8 mouse cellular contexts compared by ENCODE assay signal in genomic region chr5:107436587-107437209, GRCm38 (mm10). TPM values are rescaled to one million over a fixed set of nuclear protein-coding genes. Genes with fewer than 3 reads are reported as not detected.
DNase-seq lines count a peak whose midpoint lies in the region; ATAC-seq and TF ChIP-seq lines count a peak whose summit lies in the region.
"Had no signal": no experiment of that assay in that cellular context is flagged by ENCODE, and none has a peak within 500 bp of the region (broad histone marks: within the 10 kb centered on the region; RNA-seq: fewer than 3 reads in every experiment).

No protein-coding gene starts in this region.

- H3K27me3 ChIP-seq in CH12.LX (replicated peaks), result no peaks in the 10 kb centered on the region
- H3K27me3 ChIP-seq in liver, embryonic 13.5 days, result peaks cover 19% of the 10 kb centered on the region; the same call in 1 of the 2 replicates

- H3K36me3 ChIP-seq in CH12.LX (replicated peaks in 1 of 2; ENCODE audit: control insufficient read depth in 1 of 2, insufficient read depth in 1 of 2, low read length in 1 of 2), result peaks cover 0 to 2% of the 10 kb centered on the region in 2 experiments
- no peaks in the 10 kb centered on the region for H3K36me3 ChIP-seq in liver, embryonic 13.5 days

- H3K9ac ChIP-seq in CH12.LX (ENCODE audit: insufficient read depth, low read depth), result peak overlapping the region; percentile 8; the same call in 1 of the 2 replicates
- H3K9ac ChIP-seq in liver, embryonic 13.5 days, result no peak overlapping the region

- dilution Hi-C loops in CH12.LX (cut with MboI; ENCODE audit: extremely low pct_ligation_motif_present, extremely low pct_unique_long_range_greater_than_20kb, low sequenced_read_pairs), result no loop called here

- H3K4me1 ChIP-seq in CH12.LX (ENCODE audit: control insufficient read depth in 1 of 2, insufficient read depth in 2 of 2), result peaks cover 6 to 28% of the 10 kb centered on the region in 2 experiments; a peak in 3 of 4 replicates
- H3K4me1 ChIP-seq in liver, embryonic 13.5 days (replicated peaks), result peaks cover 41% of the 10 kb centered on the region

- 0 out of 2 replicates have a peak, but pooled peaks have one; percentile 14 for TF ChIP-seq EP300 in CH12.LX (IDR thresholded peaks at IDR 0.05; ENCODE audit: low read length)

- in situ Hi-C loops in CH12.LX (cut with MboI; ENCODE audit: low pct_ligation_motif_present, low pct_unique_long_range_greater_than_20kb, low sequenced_read_pairs), result no loop called here

- TF ChIP-seq POLR2A in CH12.LX (IDR thresholded peaks at IDR 0.05; ENCODE audit: low read depth, low read length), result no peak

- H3K9me3 ChIP-seq in CH12.LX (replicated peaks; ENCODE audit: low read length), result no peaks in the 10 kb centered on the region
- no peaks in the 10 kb centered on the region for H3K9me3 ChIP-seq in liver, embryonic 13.5 days (replicated peaks)

- ATAC-seq in liver, embryonic 13.5 days (ENCODE audit: low read depth), result peak; percentile 9; the same call in 1 of the 2 replicates

- H3K4me3 ChIP-seq in CH12.LX (replicated peaks in 1 of 3; ENCODE audit: low read depth in 2 of 3, low read length in 2 of 3, poor library complexity in 1 of 3), result peak overlapping the region in 2 of 3 experiments; percentile 54 to 74
- H3K4me3 ChIP-seq in liver, embryonic 13.5 days (replicated peaks), result no peak overlapping the region

- peak; percentile 8 for DNase-seq in kidney, adult 9 months
- DNase-seq in kidney, adult 18-20 months, result no peak
- DNase-seq in CH12.LX (ENCODE audit: extremely low read depth), result peak; percentile 14
- DNase-seq in R1 (ENCODE audit: low read depth, low spot score), result peak; percentile 19
- peak; percentile 27 for DNase-seq in liver, embryonic 13.5 days
- no peak for DNase-seq in left cerebral cortex, adult 11 months (ENCODE audit: low spot score)
- DNase-seq in right cerebral cortex, postnatal 14 days, result no peak
- DNase-seq: heart, postnatal 4 days had no signal

- no peak overlapping the region for H3K4me2 ChIP-seq in CH12.LX (ENCODE audit: insufficient read depth, low read depth, poor library complexity, severe bottlenecking)
- H3K4me2 ChIP-seq in liver, embryonic 13.5 days, result peak overlapping the region; percentile 81

- no peaks in the 10 kb centered on the region for H3K79me2 ChIP-seq in CH12.LX (replicated peaks; ENCODE audit: control insufficient read depth, extremely low read depth, insufficient read depth, poor library complexity, severe bottlenecking)

- TF ChIP-seq RAD21 in CH12.LX (IDR thresholded peaks at IDR 0.05; ENCODE audit: low read depth, low read length), result no peak

- 52% methylated on average over 6 of the region's 6 CpGs for WGBS in liver, embryonic 13.5 days (ENCODE audit: insufficient replicate concordance)

- TF ChIP-seq CTCF in CH12.LX (conservative IDR thresholded peaks at IDR 0.05 in 1 of 2, IDR thresholded peaks at IDR 0.05 in 1 of 2; ENCODE audit: low read depth in 2 of 2, low read length in 2 of 2), result no peak

- peak overlapping the region; percentile 30 for H3K27ac ChIP-seq in CH12.LX (ENCODE audit: insufficient read depth, low read depth)
- H3K27ac ChIP-seq in liver, embryonic 13.5 days, result peak overlapping the region; percentile 91

TF ChIP-seq in CH12.LX, 34 proteins besides CTCF, POLR2A, EP300 and RAD21:
- TF ChIP-seq MEF2A (IDR thresholded peaks at IDR 0.05; ENCODE audit: borderline replicate concordance, low read depth, low read length), result peak; percentile 52; the same call in 1 of the 2 replicates
- no peak for TF ChIP-seq ELF1 (IDR thresholded peaks at IDR 0.05; ENCODE audit: low read depth, low read length)
- TF ChIP-seq KAT2A (IDR thresholded peaks at IDR 0.05; ENCODE audit: insufficient replicate concordance, low read length), result no peak
- TF ChIP-seq MAX (IDR thresholded peaks at IDR 0.05; ENCODE audit: low read length), result no peak
- TF ChIP-seq GABPA (IDR thresholded peaks at IDR 0.05; ENCODE audit: insufficient replicate concordance, low read depth, low read length), result no peak
- TF ChIP-seq TBP (conservative IDR thresholded peaks at IDR 0.05; ENCODE audit: low read depth, low read length), result no peak
- no peak for TF ChIP-seq ZMIZ1 (IDR thresholded peaks at IDR 0.05; ENCODE audit: low read depth, low read length)
- TF ChIP-seq MAFK (IDR thresholded peaks at IDR 0.05; ENCODE audit: insufficient replicate concordance, low read length), result no peak
- no peak for TF ChIP-seq SMC3 (IDR thresholded peaks at IDR 0.05; ENCODE audit: low read depth, low read length)
- no peak for TF ChIP-seq NELFE (IDR thresholded peaks at IDR 0.05; ENCODE audit: low read depth, low read length)
- no peak for TF ChIP-seq RCOR1 (conservative IDR thresholded peaks at IDR 0.05; ENCODE audit: low read depth, low read length)
- peak; percentile 51 for TF ChIP-seq HCFC1 (IDR thresholded peaks at IDR 0.05; ENCODE audit: low read depth, low read length)
- TF ChIP-seq NRF1 (IDR thresholded peaks at IDR 0.05; ENCODE audit: low read depth, low read length), result no peak
- no peak for TF ChIP-seq SIN3A (IDR thresholded peaks at IDR 0.05; ENCODE audit: low read length)
- TF ChIP-seq MAZ (IDR thresholded peaks at IDR 0.05; ENCODE audit: low read depth, low read length), result no peak
- peak; percentile 41; the same call in 1 of the 2 replicates for TF ChIP-seq IRF4 (IDR thresholded peaks at IDR 0.05; ENCODE audit: low read depth, low read length)
- no peak for TF ChIP-seq PAX5 (IDR thresholded peaks at IDR 0.05; ENCODE audit: low read length)
- no peak for TF ChIP-seq USF1 (IDR thresholded peaks at IDR 0.05; ENCODE audit: low read depth, low read length)
- no peak for TF ChIP-seq UBTF (IDR thresholded peaks at IDR 0.05; ENCODE audit: low read depth, low read length)
- TF ChIP-seq BHLHE40 (IDR thresholded peaks at IDR 0.05; ENCODE audit: low read depth, low read length), result 0 out of 2 replicates have a peak, but pooled peaks have one; percentile 24
- no peak for TF ChIP-seq ZC3H11A (IDR thresholded peaks at IDR 0.05; ENCODE audit: low read depth, low read length)
- TF ChIP-seq USF2 (conservative IDR thresholded peaks at IDR 0.05; ENCODE audit: low read depth, low read length), result no peak
- no peak; the same call in 1 of the 2 replicates for TF ChIP-seq CHD2 (IDR thresholded peaks at IDR 0.05; ENCODE audit: low read length)
- no peak for TF ChIP-seq POLR2AphosphoS2 (IDR thresholded peaks at IDR 0.05; ENCODE audit: low read depth, low read length)
- TF ChIP-seq MXI1 (IDR thresholded peaks at IDR 0.05; ENCODE audit: low read depth, low read length), result no peak
- TF ChIP-seq E2F4 (IDR thresholded peaks at IDR 0.05; ENCODE audit: insufficient replicate concordance, low read depth, low read length), result no peak
- TF ChIP-seq ETS1 (conservative IDR thresholded peaks at IDR 0.05; ENCODE audit: low read depth, low read length), result peak; percentile 30; the same call in 1 of the 2 replicates
- no peak for TF ChIP-seq MYC (IDR thresholded peaks at IDR 0.05; ENCODE audit: low read depth, low read length)
- no peak for TF ChIP-seq ZKSCAN1 (IDR thresholded peaks at IDR 0.05; ENCODE audit: borderline replicate concordance, low read depth, low read length)
- TF ChIP-seq CHD1 (IDR thresholded peaks at IDR 0.05; ENCODE audit: low read depth, low read length), result peak; percentile 99
- peak; percentile 86 for TF ChIP-seq ZNF384 (IDR thresholded peaks at IDR 0.05; ENCODE audit: low read depth, low read length)
- no peak for TF ChIP-seq JUN (IDR thresholded peaks at IDR 0.05; ENCODE audit: insufficient read depth, low read depth, low read length)
- TF ChIP-seq TCF12 (IDR thresholded peaks at IDR 0.05; ENCODE audit: low read depth, low read length), result peak; percentile 87
- TF ChIP-seq JUND (conservative IDR thresholded peaks at IDR 0.05; ENCODE audit: low read depth, low read length), result no peak

RNA-seq across cellular contexts. Expression of gene Btbd8, which starts 1.1 kb away (rescaled TPM):
- total RNA-seq in CH12.LX (2012; rRNA removed), result 4.8 and 5.9 TPM in 2 replicates
- 5.1 TPM in 2 replicates for total RNA-seq in CH12.LX (2014; rRNA removed)
- 3.9 and 5.2 TPM in 2 replicates for polyA plus RNA-seq in CH12.LX (2012; ENCODE audit: insufficient read length, low read depth)
- 1.1 and 1.5 TPM in 2 replicates for polyA plus RNA-seq in liver, embryonic 13.5 days (2015; fragmentation: Nextera tagmentation; extraction: Ambion mirVana)

RNA-seq across cellular contexts. Expression of gene Lpcat2b, which starts 5.3 kb away (rescaled TPM):
- total RNA-seq in CH12.LX (2012; rRNA removed), result not detected in 2 replicates
- total RNA-seq in CH12.LX (2014; rRNA removed), result not detected in 2 replicates
- not detected in 2 replicates for polyA plus RNA-seq in CH12.LX (2012; ENCODE audit: insufficient read length, low read depth)
- not detected in 2 replicates for polyA plus RNA-seq in liver, embryonic 13.5 days (2015; fragmentation: Nextera tagmentation; extraction: Ambion mirVana)
- total RNA-seq: heart, postnatal 4 days had no signal

RNA-seq across cellular contexts. Expression of gene Ephx4, which starts 34.2 kb away (rescaled TPM):
- total RNA-seq in CH12.LX (2012; rRNA removed) (0.71 and 0.81 TPM in 2 replicates), CH12.LX (2014; rRNA removed) (not detected in 2 replicates)
- polyA plus RNA-seq in CH12.LX (2012; ENCODE audit: insufficient read length, low read depth), result not detected in 2 replicates
- 0.17 TPM in 1 of 2 replicates, not detected in the other for polyA plus RNA-seq in liver, embryonic 13.5 days (2015; fragmentation: Nextera tagmentation; extraction: Ambion mirVana)

Comparison
In these comparisons a context has a peak if more than half of its experiments do, and no peak if none do; other contexts are left out.
1. DNase-seq: peak in kidney, adult 9 months (single experiment), CH12.LX (single experiment), R1 (single experiment) and liver, embryonic 13.5 days (single experiment); none in kidney, adult 18-20 months (single experiment), left cerebral cortex, adult 11 months (single experiment) and right cerebral cortex, postnatal 14 days (single experiment).